Mouse (Mus musculus): ENCODE results near the gene Rfc2. TPM values are rescaled to one million over a fixed set of nuclear protein-coding genes. Genes with fewer than 3 reads are reported as not detected.
"Not testable (repeated sequence)": the region's sequence is repeated elsewhere in the genome, so short reads cannot be mapped to it uniquely, and the experiment has no call there.

The Rfc2 gene
- total RNA-seq, 2 experiments from 2014 or later: 54.7 to 66.9 TPM

- DNase-seq (ENCODE audit: low spot score in 2 of 2): no peak
- intact Hi-C loops (cut with DNase I): loop anchor here (2.0 kb wide), 1 partner anchor 51 kb away; the partner anchor contains the start of gene Limk1
These were observed 56.7 kb downstream of the Rfc2 start for GRCm38 (mm10) chr5:134637820-134638367.

DNA sequence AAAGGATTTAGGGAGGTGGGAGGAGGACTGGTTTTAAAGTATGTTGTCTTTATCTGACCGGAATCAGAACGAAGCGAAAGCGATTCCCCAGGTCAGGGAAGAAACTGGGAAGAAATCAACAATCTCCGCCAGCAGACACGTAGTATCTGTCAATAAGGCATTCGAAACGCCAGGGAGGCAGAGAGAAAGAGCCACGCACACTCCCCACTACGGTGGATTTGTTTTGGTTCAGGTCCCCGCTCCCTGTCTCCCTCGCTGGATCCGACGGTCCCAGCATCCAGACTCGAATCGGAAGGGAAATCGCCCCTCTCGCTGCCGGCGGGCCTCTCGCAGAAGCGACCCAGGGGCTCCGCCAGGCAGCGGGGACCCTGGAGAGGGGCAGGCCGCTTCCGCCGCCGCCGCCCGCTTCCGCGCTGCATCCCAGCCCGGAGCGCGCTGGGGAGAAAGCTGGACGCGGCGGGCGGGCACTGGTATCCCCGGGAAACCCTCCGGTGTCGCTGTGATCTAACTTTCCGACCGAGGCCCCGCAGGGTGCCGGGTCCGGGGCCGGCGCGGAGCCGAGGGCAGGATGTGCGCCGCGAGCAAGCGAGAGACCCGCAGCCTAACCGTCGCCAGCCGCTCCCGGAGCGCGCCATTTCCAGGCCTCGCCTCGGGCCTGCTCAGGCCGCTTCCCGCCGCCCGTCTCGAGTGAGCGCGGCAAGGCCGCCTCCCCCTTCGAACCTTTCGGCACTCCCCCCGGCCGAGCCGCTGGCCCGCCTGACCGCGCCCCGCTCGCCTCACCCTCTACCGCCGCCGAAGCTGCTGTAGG, 57.5 kb downstream of the Rfc2 start:
- no peak for DNase-seq (ENCODE audit: low spot score in 2 of 2)

GRCm38 (mm10) chr5:134639269-134639682, 58.1 kb downstream of the Rfc2 start, which contains the start of gene Eif4h:
TSS of gene Eif4h (minus strand) at chr5:134639490.
- peak; percentile 96 to 98 for DNase-seq (ENCODE audit: low spot score in 2 of 2)
- intact Hi-C loops (cut with DNase I): loop anchor here (2.0 kb wide), 1 partner anchor 50 kb away; the partner anchor contains the start of gene Limk1

More for the DNA sequence above, 57.5 kb downstream of the Rfc2 start:
- intact Hi-C loops (cut with DNase I): loop anchor here (2.0 kb wide), 1 partner anchor 50 kb away; the partner anchor contains the start of gene Limk1

DNA sequence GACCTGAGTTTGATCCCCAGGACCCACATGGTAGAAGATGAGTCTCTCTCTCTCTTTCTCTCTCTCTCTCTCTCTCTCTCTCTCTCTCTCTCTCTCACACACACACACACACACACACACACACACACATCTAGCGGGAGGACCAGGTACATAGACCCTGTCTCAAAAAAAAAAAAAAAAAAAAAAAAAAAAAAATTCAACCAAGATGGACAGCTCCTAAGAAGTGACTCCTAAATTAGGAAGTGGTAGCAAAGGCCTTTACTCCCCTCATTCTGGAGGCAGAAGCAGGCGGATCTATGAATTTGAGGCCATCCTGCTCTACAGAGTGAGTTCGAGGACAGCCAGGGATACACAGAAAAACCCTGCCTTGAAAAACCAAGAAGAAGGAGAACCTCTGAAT, 59.2 kb downstream of the Rfc2 start:
- DNase-seq (ENCODE audit: low spot score in 2 of 2): no peak
- intact Hi-C loops (cut with DNase I): no loop called here

GRCm38 (mm10) chr5:134644121-134644520, 63.0 kb downstream of the Rfc2 start:
- intact Hi-C loops (cut with DNase I): no loop called here
- DNase-seq (ENCODE audit: low spot score in 2 of 2): no peak

DNA sequence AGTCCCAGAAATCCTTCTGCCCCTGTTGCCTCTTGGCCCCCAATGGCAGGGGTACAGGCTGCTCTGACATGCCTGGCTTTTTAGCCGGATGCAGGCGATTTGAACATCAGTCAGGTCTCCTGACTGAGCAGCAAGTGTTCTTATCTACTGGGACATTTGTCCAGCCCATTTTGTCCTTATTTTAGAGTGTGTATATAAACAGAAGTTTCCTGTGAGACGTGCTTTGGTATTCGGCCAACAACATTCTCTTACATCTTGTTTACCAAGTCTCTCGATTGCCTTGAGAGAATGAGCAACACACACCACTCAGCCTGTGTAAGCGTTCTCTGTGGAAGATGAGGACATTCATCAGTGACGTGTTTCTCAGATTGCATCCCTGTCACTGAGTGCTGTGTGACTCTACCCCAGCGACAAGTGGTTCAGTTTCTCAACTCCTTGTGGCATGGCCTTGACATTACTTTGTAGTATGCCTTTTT, 63.5 kb downstream of the Rfc2 start:
- intact Hi-C loops (cut with DNase I): no loop called here
- DNase-seq (ENCODE audit: low spot score in 2 of 2): no peak

- no peak for DNase-seq (ENCODE audit: low spot score in 2 of 2)
These were observed 65.3 kb downstream of the Rfc2 start for GRCm38 (mm10) chr5:134646461-134646860.

GRCm38 (mm10) chr5:134647394-134647793, 66.2 kb downstream of the Rfc2 start:
- no peak for DNase-seq (ENCODE audit: low spot score in 2 of 2)

More at GRCm38 (mm10) chr5:134646461-134646860, 65.3 kb downstream of the Rfc2 start:
- intact Hi-C loops (cut with DNase I): no loop called here

GRCm38 (mm10) chr5:134648976-134649375, 67.8 kb downstream of the Rfc2 start:
- intact Hi-C loops (cut with DNase I); DNase-seq (ENCODE audit: low spot score in 2 of 2): not testable (repeated sequence)

More at GRCm38 (mm10) chr5:134647394-134647793, 66.2 kb downstream of the Rfc2 start:
- intact Hi-C loops (cut with DNase I): no loop called here

GRCm38 (mm10) chr5:134650926-134651325, 69.8 kb downstream of the Rfc2 start:
- intact Hi-C loops (cut with DNase I): no loop called here
- no peak for DNase-seq (ENCODE audit: low spot score in 2 of 2)

Small RNAs within 50 kb of the gene (microRNA-seq; reads per million reads assigned to microRNA genes)
- not detected for gene Mir7228

Other genes starting within 250 kb of the Rfc2 start
- 10 to 100 TPM; 38.5 to 57.8 TPM for gene Gtf2ird1, start 124.7 kb upstream of the Rfc2 start, total RNA-seq (2021)
- 100 to 1,000 TPM; 111 TPM for gene Clip2, start 28.9 kb upstream of the Rfc2 start, total RNA-seq (2021)
- gene Syna, start 21.2 kb upstream of the Rfc2 start, total RNA-seq (2021): under 1 TPM; 0.15 to 0.18 TPM
- 1 to 10 TPM; 2.1 to 2.8 TPM for gene Lat2, start 33.7 kb downstream of the Rfc2 start, total RNA-seq (2021)
- gene Eif4h, start 58.1 kb downstream of the Rfc2 start, total RNA-seq (2021): 100 to 1,000 TPM; 317 to 353 TPM
- 10 to 100 TPM; 63.2 to 71.6 TPM for gene Limk1, start 107.2 kb downstream of the Rfc2 start, total RNA-seq (2021)
- gene Eln, start 166.0 kb downstream of the Rfc2 start, total RNA-seq (2021): 10 to 100 TPM; 11.6 to 17.0 TPM